Mouse (Mus musculus): ENCODE results near the gene Diablo. TPM values are rescaled to one million over a fixed set of nuclear protein-coding genes. Genes with fewer than 3 reads are reported as not detected.

The Diablo gene
- polyA plus RNA-seq (2012; rRNA removed), result 26.2 and 27.8 TPM in 2 replicates

GRCm38 (mm10) chr5:123523692-123524392 is at the start of gene Diablo:
Gene Diablo, minus strand, starts transcription at chr5:123524176.

DNA sequence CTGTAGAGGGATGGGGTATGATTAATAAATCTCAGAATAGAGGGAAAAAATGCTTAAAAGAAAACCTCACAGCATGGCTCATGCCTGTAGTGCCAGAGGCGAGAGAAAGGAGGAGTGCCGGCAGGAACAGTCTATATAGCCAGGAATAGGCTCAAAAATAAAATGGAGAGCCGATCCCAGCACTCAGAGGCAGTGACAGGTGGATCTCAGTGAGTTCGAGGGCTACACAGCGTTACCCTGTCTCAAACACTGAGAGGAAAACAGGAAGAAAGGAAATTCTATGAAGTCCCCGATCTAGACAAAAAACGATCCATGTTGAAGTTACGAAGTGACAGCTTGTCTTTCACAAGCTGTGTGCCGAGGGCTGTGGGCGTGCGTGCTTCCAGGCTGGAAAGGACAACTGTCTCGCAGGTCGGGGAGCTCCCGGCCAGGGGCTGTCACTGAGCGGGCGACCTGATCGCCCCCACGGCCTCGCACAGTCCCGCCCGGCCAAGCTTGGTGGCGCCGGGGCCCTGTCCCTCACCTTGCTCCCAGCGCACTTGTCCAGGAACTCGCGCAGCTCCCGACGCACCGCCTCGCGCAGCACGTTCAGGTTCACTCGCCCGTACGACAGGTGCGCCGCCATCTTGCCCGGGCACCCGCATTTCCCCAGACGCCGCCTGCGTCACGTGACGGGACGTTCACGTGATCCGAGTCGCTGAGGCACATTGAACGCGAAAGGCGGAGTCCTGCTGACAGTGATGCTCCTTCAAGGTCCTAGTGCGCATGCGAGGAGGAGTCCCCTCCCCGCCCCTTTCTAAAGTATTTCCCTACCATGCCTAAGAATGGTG is 48.6 kb upstream of the Diablo start, which contains the start of gene Vps33a:
Gene Vps33a (minus strand): TSS at position 682 of the 830 bp plus-strand sequence.

GRCm38 (mm10) chr5:123525281-123525680 is 1.3 kb upstream of the Diablo start, which contains the start of gene Gm49027:
Gene Gm49027, minus strand, starts transcription at chr5:123525488.

DNA sequence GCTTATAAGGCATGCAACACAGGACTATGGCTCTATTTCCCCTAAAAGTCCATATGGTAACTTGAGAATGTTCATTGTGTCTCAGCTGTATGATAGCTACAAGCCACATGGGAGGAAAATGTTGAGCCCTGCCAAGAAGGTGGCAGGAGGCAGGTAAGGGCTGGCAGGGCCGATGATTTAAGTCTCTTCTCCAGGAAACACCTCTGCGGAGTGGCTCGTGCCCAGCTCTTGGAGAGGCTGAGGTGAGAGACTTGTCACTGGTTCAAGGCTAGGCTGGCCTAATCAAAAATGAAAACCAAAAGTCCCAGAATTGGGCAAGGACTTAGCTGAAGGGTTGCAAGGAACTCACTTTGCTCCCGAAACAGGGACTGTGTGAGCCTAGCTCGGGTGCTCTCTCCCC is 13.8 kb downstream of the Diablo start, which contains the start of gene B3gnt4:
Gene B3gnt4 (plus strand): TSS at position 301 of the 400 bp plus-strand sequence.

GRCm38 (mm10) chr5:123489112-123489785 is 34.7 kb downstream of the Diablo start, which contains the start of the genes Lrrc43 and Il31:
Gene Lrrc43, plus strand, starts transcription at chr5:123489305.
Gene Il31, minus strand, starts transcription at chr5:123489489.

Other genes starting within 250 kb of the Diablo start
- gene Bcl7a, start 180.3 kb downstream of the Diablo start, polyA plus RNA-seq (2012; rRNA removed), result 5.2 and 5.3 TPM in 2 replicates
- 5.1 and 6.5 TPM in 2 replicates for gene Mlxip, start 129.4 kb downstream of the Diablo start, polyA plus RNA-seq (2012; rRNA removed)
- not detected in 2 replicates for gene Lrrc43, start 34.9 kb downstream of the Diablo start, polyA plus RNA-seq (2012; rRNA removed)
- gene Il31, start 34.7 kb downstream of the Diablo start, polyA plus RNA-seq (2012; rRNA removed), result not detected in 2 replicates
- not detected in 2 replicates for gene B3gnt4, start 13.7 kb downstream of the Diablo start, polyA plus RNA-seq (2012; rRNA removed)
- gene Gm49027, start 1.3 kb upstream of the Diablo start, polyA plus RNA-seq (2012; rRNA removed), result 0.30 and 0.37 TPM in 2 replicates
- gene Vps33a, start 48.9 kb upstream of the Diablo start, polyA plus RNA-seq (2012; rRNA removed), result 8.3 and 8.8 TPM in 2 replicates
- gene Clip1, start 160.4 kb upstream of the Diablo start, polyA plus RNA-seq (2012; rRNA removed), result 6.1 and 6.7 TPM in 2 replicates
- 19.0 and 22.0 TPM in 2 replicates for gene Zcchc8, start 196.9 kb upstream of the Diablo start, polyA plus RNA-seq (2012; rRNA removed)
- gene Rsrc2, start 225.2 kb upstream of the Diablo start, polyA plus RNA-seq (2012; rRNA removed), result 32.0 and 33.3 TPM in 2 replicates
- 9.0 and 10.1 TPM in 2 replicates for gene Kntc1, start 225.5 kb upstream of the Diablo start, polyA plus RNA-seq (2012; rRNA removed)